Mouse (Mus musculus) heart, adult 8-10 months (tissue): ENCODE results near the gene Spsb1. TPM values are rescaled to one million over a fixed set of nuclear protein-coding genes. Genes with fewer than 3 reads are reported as not detected.
A peak's percentile ranks its signal among the peaks of the same experiment; 100 is the strongest.

Experiments
- DNase-seq: peaks from one replicate; pipeline ENCODE4 v3.0.0; 2022; ENCODE audit warnings: low spot score
- total RNA-seq, 4 experiments: library from RNA; stranded (reverse); gene quantifications; 2 replicates each; pipeline ENCODE4 v1.2.4; 2022

Gene Spsb1
- total RNA-seq, 4 experiments from 2014 or later: 24.7 to 43.0 (median 31.0) TPM

GRCm38 (mm10) chr4:149888156-149888555 lies 66.7 kb downstream of the Spsb1 start:
- DNase-seq: peak; percentile 57

GRCm38 (mm10) chr4:149886298-149887271 lies 68.3 kb downstream of the Spsb1 start:
- DNase-seq: peak; percentile 43

- DNase-seq: no peak
Observed at GRCm38 (mm10) chr4:149883990-149884389, 70.9 kb downstream of the Spsb1 start.

- no peak for DNase-seq
Observed at GRCm38 (mm10) chr4:149882139-149882916, 72.5 kb downstream of the Spsb1 start.

- no peak for DNase-seq
Observed at GRCm38 (mm10) chr4:149880908-149881307, 73.9 kb downstream of the Spsb1 start.

GRCm38 (mm10) chr4:149879980-149880379 lies 74.9 kb downstream of the Spsb1 start:
- DNase-seq: no peak

GRCm38 (mm10) chr4:149878021-149878449 lies 76.8 kb downstream of the Spsb1 start:
- peak; percentile 55 for DNase-seq

GRCm38 (mm10) chr4:149877202-149877601 lies 77.6 kb downstream of the Spsb1 start:
- no peak for DNase-seq

- peak; percentile 62 for DNase-seq
Observed at GRCm38 (mm10) chr4:149876761-149877160, 78.1 kb downstream of the Spsb1 start.

GRCm38 (mm10) chr4:149875986-149876501 lies 78.8 kb downstream of the Spsb1 start:
- no peak for DNase-seq

- DNase-seq: no peak
Observed at GRCm38 (mm10) chr4:149875296-149875695, 79.5 kb downstream of the Spsb1 start.

- no peak for DNase-seq
Observed at GRCm38 (mm10) chr4:149872236-149872635, 82.6 kb downstream of the Spsb1 start.

- no peak for DNase-seq
Observed at GRCm38 (mm10) chr4:149871582-149871981, 83.3 kb downstream of the Spsb1 start.

- DNase-seq: no peak
Observed at GRCm38 (mm10) chr4:149871014-149871413, 83.8 kb downstream of the Spsb1 start.

GRCm38 (mm10) chr4:149870412-149870811 lies 84.4 kb downstream of the Spsb1 start:
- no peak for DNase-seq

- DNase-seq: no peak
Observed at GRCm38 (mm10) chr4:149868725-149869124, 86.1 kb downstream of the Spsb1 start.

GRCm38 (mm10) chr4:149868009-149868408 lies 86.8 kb downstream of the Spsb1 start:
- no peak for DNase-seq

- no peak for DNase-seq
Observed at GRCm38 (mm10) chr4:149867351-149867750, 87.5 kb downstream of the Spsb1 start.

- no peak for DNase-seq
Observed at GRCm38 (mm10) chr4:149864395-149864794, 90.4 kb downstream of the Spsb1 start.

GRCm38 (mm10) chr4:149863522-149863921 lies 91.3 kb downstream of the Spsb1 start:
- DNase-seq: no peak

- no peak for DNase-seq
Observed at GRCm38 (mm10) chr4:149860393-149860792, 94.5 kb downstream of the Spsb1 start.

- DNase-seq: no peak
Observed at GRCm38 (mm10) chr4:149858584-149858983, 96.3 kb downstream of the Spsb1 start.
